Mouse (Mus musculus): ENCODE data around the gene Pacrg.

Pacrg gene

DNA sequence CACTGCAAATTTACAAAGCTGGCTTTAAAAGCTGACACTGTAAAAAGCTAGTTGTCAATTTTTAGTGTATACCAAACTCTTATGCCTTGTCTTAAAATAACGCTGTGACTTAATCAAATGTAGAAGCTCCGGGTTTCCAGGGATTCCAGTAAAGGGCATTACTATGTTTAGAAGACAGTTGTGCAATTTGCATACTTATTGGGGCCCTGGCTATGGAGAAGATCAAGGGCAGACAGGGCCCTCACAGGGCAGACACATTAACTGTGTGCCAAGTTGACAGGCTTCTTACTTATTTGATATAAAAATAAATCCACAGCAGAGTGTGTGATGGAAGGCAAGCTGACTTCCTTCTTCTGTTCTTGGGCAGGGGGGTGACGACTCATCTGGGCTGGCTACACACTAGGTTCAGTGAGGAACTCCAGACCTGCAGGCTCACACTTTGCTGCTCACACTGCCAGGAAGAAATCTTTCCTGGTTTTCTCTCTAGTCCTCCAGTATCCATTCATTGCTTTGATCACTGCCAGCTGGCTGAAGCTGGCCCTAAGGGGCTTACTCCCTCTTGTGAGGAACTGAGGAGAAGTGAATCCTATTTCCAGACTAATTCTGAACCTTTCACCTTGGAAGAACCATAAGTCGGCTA, 342.2 kb downstream of the Pacrg start:
- no peak for DNase-seq (ENCODE audit: low spot score in 2 of 2)

DNA sequence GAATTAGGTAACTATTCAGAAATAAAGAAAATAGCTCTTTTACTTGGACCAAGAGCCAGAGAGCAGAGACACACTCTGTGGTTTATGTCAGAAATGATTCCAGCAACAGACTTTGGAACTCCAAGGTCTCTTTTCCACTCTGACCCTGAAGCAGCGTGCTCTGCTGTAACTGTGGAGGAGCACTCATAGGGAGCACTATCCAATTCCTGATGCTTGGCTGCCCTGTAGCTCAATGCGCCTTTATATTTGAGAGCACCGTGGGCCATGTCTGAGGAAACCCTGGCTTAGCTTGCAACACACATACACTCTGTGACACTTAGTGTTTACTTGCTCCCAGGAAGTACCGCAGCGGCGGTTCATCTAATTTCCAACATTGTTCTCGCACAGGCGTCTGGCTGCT, 344.0 kb downstream of the Pacrg start:
- no peak for DNase-seq (ENCODE audit: low spot score in 2 of 2)

DNA sequence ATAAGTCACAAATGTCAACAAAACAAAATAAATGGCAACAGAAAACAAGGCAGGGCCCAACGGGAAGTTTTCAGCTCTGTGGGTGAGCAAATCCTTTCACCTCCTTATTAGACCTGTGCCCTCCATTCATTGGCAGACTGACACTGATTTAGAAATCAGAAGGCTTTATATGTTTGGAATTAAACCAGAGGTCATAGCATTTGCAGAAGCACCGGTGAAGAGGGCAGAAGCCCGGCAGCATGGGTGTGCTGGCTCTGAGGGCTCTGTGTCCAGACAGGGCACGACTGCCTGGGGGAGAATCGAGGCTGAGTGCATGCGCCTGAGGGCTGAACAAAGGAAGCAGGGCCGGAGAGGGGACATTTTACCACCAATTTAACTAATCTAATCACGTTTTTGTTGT, 344.5 kb downstream of the Pacrg start:
- no peak for DNase-seq (ENCODE audit: low spot score in 2 of 2)

DNA sequence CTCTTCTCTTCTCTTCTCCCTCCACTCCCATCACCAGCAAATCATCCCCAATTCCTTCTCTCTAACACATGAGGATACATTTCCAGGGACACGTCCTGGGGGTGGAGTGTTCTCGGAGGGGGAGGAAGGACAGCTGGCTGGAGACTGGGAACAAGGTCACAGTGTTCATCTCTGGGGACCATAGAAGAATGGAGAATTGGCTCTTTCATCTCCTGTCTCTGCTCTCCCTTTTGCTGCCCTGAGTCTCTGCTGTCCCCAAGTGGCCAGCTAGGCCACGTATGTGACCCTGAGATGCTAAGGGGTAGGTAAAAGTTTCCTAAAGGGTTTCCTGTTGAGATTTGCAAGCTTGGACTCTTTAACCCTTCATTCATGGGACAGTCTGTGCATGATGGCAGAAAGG, 347.0 kb downstream of the Pacrg start:
- DNase-seq (ENCODE audit: low spot score in 2 of 2): no peak

DNA sequence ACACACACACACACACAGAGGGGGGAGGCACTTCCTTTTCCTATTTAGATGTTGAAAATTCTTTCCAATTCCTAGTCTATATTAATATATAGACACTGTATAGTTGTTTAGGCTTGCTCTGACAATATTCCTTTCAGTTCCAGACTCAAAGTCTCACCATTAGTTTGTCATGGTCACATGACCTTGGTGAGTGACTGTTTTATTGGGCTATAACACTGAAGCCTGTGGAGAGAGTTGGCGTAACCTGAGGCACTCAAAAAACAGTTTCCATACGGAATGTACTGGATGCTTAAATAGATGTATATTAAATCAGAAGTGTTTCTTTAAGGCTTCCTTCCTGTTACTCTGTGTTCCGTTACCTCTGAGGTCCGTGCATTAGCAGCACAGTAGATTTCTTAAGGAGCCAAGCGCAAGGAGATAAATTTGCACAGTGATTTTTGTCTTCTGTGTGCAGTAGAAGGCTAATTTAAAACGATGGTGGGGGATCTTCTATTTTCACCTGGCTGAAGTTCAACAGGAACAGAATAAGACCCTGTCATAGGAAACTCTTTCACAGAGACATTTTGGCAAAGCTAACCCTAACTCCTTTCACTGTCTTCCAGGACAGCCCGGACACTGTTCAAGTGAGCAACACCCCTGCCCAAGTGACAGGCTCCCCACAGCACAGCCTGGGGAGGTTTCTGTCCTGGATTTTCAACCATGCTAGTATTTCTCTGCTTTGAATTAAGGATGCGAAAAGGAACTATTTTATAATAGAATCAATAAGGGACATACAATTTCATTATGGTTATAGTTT, 349.5 kb downstream of the Pacrg start:
- no peak for DNase-seq (ENCODE audit: low spot score in 2 of 2)

DNA sequence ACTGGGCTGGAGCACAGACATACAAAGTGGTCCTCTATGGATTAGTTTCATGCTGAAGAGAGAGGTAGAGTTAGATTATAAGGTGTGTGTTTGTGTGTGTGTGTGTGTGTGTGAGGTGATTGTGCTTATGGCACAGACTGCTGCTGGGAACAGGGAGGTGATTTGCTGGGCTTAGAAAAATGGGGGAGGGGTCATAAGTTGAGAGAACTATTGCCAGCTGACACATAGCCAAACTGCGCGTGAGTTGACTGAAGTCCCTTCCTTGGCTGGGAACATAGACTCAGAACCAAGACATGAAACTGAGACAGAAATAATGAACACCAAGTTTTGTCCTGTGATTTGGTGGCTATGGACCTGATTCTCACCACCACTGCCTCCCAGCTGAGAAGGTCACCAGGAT, 351.2 kb downstream of the Pacrg start:
- DNase-seq (ENCODE audit: low spot score in 2 of 2): no peak

DNA sequence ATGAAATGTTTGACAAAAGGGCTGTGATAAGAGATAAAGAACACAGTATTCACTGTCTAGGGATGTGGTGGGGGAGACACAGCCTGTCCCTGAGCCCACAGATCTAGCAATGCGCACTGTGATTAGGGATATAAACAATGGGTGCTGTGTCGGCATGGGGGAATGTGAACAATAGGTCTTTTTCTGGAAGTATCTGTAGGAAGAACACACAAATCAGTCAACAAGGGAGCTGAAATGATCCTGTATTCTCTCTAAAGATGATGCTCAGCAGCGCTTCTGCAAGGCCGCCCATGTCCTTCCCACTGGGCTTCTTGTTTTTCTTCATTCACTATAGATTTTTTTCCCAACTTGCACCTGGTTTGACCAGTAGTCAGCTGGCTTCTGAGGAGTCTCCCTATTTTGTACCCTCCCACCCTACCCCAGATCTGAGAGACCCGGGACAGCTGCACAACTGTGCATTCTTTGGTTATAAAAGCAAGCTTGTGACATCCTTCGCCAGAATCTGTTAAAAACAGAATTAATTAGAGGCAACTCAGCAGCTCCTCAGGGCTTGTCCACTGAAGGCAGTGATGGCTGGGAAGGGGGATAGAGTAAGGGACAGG, 356.1 kb downstream of the Pacrg start:
- no peak for DNase-seq (ENCODE audit: low spot score in 2 of 2)

DNA sequence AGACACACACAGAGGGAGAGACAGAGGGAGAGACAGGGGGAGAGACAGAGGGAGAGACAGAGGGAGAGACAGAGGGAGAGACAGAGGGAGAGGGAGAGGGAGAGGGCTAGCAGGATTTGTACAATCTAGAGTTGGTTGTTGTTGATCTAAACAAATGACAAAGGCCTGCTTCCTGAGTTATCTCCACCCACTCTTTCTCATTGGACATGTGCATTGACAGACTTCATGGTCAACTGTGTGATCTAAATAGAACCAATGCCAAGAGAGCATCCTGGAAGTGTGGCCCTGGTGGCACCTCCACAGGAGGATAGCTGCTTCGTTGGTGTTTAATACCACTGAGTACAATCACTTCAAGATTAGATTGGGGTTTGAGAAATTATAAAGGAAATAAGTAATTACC, 359.0 kb downstream of the Pacrg start:
- no peak for DNase-seq (ENCODE audit: low spot score in 2 of 2)

DNA sequence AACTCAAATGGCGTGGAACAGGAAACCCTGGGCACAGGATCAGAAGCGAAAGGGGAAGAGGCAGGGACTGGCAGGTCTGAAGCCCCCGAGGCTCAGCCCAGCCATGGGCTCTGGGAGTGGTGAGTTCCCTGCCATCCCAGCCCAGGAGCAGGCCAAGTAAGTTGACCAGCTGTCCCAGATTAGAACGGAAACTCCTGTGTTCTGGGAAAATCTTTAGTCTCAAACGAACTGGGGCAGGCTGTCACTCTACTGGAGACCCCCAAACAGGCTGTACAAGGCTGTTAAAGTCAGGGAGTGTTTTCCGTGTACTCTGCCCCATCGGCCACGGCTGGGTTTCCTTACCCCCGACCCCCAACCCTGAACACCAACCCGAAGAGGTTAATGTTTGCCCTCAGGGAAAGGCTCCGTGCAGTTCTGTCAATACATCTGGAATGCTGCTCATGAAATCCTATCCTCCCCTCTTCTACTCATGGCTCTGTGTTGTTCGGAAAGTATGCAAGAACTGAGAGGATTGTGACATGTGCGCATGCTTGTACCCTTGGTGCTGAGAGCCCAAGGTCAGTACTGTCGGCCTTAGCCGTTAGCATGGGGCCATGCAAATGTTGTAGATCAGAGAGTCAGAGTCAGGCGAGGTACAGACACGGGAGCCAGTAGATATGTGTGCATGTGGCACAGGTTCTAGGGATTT, 360.9 kb downstream of the Pacrg start:
- no peak for DNase-seq (ENCODE audit: low spot score in 2 of 2)

DNA sequence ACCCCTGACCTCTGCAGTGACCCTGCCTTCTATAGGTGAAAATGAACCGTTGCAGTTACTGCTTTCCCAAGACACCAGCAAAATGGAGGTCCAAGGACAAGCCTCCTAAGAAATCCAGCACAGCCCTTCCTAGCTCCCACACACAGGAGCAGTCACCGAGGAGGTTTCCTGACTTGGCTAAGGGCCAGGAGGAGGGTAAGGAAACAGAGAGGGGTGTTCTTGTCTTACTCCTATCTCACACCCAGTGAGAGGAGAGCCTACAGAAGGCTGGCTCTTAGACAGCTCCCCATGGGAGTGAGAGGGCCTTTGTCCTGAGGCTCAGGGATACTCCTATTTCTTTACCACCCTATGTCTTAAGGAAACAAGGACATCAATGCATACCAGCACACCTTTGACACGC, 361.7 kb downstream of the Pacrg start:
- no peak for DNase-seq (ENCODE audit: low spot score in 2 of 2)

DNA sequence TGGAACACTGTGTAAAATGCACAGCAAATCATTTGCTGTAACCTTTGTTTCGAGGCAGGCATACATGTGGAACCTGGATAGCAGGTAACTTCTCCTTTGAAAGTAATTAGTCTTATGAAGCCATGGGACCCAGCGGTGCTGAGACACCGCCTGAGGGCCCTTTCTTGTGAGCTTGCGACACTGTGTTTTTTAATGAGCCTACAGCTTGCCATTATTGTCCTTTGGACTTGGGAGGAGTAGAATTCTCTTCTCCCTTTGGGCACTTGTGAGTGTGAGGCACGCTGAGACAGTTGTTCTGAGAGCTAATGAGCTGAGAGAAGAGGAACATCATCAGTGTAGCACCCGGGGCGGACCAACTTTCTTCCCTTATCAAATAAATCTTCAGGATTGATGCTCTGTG, 363.3 kb downstream of the Pacrg start:
- DNase-seq (ENCODE audit: low spot score in 2 of 2): no peak

DNA sequence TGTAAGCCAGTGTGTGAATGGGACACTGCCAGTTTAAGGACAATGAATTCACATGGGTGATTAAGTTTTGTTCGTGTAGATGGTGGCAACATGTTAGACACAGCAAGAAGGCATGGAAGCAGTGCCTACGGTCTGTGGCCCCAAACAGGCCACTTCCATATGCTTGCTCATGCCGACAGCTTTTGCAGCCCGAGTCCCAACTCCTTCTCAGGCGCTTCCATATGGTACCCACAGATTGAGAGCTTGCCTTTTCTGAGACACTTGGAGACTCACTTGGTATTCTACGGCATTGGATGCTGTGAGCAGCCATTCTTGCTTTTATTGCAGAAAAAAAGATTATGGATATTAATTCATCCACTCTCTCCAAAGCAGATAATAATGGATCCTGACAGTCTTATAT, 365.1 kb downstream of the Pacrg start:
- DNase-seq (ENCODE audit: low spot score in 2 of 2): no peak

DNA sequence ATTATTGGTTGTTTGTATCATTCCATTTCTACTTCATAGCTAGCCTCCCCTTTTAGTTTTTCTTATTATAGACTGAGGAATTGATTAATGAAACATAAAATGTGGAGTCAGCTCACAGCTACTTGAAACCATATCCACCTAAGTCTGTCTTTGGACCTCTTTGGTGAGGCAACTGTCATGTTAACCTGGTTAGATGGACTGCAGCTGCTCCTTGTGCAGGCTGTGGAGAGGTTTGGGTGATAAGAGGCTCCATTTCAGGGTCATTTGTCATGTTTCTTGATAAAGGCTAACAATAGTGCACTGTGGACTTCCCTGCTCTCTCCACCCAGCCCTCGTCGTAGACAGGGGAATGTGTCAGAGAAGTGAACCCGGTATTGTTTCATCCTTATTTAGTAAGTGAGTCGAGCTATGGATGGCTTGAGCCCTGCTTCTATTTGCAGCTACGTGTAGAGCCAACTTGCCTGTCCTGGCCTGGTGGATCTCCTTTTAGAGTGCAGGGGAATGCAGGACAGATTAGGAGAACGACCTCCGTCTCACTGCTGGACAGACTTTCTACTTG, 366.2 kb downstream of the Pacrg start:
- no peak for DNase-seq (ENCODE audit: low spot score in 2 of 2)

DNA sequence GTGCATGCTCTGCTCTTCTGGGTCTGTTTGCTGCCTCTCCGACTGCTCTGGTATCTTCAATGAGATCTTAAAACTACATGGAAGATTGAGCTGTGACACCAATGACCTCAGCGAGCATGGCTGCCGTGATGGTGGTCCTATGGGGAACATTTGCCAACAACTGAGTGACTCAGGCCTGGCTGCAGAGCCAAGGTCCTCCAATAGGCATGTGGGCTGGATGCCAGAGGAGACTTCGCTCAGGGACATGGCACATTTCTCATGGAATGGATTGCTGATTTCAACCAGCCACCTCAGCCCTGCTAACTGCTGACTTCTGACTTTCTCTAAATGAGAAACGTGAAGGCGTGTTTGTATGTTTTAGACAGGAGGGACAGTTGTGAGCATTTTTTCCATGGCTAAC, 366.9 kb downstream of the Pacrg start:
- no peak for DNase-seq (ENCODE audit: low spot score in 2 of 2)

DNA sequence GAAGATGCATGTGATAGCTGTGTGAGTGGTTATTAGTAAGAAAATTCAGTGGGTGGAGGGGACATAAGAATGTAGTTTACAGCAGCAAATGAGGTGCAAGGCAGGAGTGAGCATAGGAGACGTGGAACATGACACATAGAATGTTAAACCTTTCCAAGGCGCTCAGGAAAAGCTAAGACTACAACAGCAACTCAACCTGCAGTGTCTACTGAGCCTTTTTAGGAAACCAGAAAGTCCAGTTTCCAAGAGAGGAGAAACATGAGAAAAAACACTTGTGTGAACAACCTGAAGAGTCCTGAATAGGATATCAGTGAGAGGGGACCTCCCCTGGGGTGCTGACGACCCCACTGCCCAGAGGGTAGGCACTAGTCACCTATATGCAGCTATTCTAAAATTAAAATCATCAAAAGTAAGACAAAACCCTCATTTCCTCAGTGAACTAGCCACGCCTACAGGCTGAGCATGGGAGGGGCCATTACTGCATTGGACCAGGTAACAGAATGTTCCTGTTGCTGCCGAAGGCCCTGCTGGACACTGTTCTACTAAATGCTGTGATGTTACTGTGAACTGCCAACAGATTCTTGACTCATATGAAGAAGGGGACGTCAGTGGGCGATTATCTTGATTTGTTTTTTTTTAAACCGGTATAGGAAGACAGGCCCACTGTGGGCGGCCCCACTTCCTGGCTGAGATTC, 370.1 kb downstream of the Pacrg start:
- no peak for DNase-seq (ENCODE audit: low spot score in 2 of 2)

DNA sequence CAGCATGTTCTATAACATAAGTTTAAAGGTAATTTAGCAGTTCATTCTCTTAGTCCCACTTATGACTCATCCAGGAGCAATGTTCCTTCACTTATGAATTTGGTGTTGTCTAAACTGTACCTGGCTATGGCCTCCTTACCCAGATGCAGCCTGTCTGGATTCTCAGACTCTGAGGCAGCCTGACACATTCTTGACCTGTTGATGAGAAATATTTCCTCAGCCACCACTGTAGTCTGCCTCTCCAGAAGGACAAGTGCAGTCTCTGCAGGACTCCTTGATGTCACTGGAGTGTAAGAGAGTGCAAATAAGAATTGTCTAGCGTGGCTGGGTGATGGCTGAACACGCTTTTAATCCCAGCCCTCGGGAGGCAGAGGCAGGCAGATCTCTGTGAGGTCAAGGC, 373.0 kb downstream of the Pacrg start:
- no peak for DNase-seq (ENCODE audit: low spot score in 2 of 2)

DNA sequence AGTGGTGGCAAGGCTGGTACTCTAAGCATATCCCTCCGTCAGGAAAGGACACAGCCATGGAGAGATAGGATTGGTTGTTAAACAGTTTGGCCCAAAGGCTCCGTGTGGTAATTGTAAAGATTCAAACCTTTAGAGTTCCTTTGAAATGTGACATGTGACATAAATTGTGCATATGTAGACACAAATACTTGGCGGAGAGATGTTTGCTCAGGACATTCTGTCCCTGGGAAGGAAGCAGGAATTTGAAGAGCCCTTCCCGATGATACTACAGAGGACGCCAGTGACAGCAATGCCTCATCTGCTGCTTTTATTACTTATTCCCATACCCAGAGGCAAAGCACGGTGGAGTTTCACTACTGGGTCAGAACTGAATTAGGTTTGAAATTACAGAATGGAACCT, 374.6 kb downstream of the Pacrg start:
- DNase-seq (ENCODE audit: low spot score in 2 of 2): no peak

DNA sequence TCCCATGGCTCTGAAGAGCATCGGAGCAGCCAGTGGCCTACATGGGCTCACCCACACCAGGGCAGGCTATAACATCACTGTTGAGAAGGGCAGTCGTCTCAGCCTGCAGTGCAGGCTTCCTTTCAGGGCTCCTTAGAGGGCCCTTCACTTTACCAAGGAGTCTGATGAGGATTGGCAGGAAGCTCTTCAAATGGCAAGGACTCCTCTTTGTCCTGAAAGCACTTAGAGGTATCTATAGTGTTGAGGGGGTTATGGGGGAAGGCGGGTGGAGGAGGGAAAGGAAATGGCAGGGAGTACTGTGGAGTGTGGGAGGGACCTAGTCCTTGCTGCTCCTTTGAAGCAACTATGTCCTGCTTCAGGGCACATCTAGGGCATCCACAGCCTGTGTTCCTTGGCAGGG, 375.4 kb downstream of the Pacrg start:
- no peak for DNase-seq (ENCODE audit: low spot score in 2 of 2)

DNA sequence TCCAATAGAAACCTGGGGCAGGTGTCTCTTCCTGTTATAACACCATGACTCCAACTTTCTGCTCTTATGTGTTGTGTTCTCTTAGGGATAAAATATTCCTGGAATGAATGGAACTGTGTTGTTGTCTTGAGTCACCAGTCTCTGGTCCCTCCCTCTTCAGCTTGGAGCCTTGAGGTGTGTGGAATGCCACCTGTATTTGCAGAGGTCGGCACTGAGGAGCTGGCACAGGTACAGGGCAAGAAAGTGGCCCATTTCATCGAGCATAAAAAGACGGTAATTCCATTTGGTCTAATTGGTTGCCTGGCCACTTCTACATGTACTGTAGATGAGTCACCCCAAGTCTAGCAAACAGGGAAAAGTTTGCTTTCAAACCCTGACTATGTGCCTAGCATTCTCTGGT, 376.5 kb downstream of the Pacrg start:
- DNase-seq (ENCODE audit: low spot score in 2 of 2): no peak

DNA sequence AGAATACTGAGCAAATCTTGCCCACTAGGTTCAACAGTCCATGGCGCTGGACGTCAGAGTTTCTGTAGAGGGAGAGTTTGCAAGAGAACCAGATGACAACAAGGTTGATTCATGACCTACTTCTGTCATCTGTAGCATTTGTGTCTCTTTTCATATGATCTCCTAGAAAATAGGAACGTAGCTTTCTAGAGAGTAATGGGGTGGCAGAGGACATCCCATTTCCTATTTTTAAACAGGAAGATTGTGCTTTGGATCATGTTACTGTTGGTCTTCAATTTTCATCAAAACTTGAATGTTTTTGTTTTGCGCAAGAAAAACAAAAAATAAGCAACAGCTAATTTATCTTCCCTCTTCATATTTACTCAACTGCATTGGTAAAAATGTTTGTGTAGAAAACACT, 379.2 kb downstream of the Pacrg start:
- DNase-seq (ENCODE audit: low spot score in 2 of 2): no peak

DNA sequence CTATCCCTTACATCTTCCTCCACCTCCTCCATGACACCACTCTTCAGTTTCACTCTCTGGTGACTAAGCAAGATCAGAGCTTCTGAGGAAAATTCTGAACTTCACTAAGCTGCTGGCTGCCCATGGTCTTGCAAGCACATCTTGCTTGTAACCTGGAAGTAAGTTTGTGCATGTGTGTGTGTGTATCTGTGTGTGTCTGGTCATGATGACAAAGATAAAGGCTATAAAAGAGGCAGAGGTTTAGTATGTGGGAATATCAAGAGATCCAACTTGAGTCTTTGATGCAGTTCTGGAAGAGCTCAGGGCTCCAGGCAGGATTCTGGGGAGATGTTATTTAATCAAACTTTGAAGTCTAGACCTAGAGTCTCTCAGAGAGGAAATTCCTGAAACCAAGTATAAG, 381.4 kb downstream of the Pacrg start:
- no peak for DNase-seq (ENCODE audit: low spot score in 2 of 2)

DNA sequence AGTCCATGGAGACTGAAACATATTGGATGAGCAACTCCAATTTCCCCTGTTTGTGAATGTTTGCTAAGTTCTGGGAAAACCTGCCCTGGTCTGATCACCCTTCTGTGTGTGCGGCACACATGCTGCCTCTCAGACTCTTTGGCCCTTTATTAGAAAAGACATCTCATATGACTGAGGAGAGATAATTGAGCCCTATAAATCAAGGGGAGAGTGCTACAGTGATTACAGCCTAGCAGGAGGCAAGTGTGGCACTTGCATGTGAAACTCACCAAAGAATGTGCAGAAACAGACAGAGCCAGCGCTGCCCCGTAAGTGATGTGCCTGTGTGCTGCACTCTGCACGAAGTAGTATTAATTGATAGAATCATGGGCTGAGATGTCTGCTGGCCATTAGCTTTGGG, 383.7 kb downstream of the Pacrg start:
- DNase-seq (ENCODE audit: low spot score in 2 of 2): no peak
